Mouse (Mus musculus): ENCODE results near the gene Zscan12. TPM values are rescaled to one million over a fixed set of nuclear protein-coding genes. Genes with fewer than 3 reads are reported as not detected.
A peak's percentile ranks its signal among the peaks of the same experiment; 100 is the strongest.

Gene Zscan12
- polyA plus RNA-seq, 1 experiment from 2014 or later, result 11.4 TPM

- Histone ChIP-seq H3K9me3 (ENCODE audit: control insufficient read depth, low read length) (no peaks in the 10 kb centered on the region), H3K4me1 (ENCODE audit: control insufficient read depth, insufficient read depth, low read length) (no peaks in the 10 kb centered on the region), H3K4me3 (ENCODE audit: low read depth, low read length) (peak overlapping the region; percentile 30), H3K4me2 (ENCODE audit: low read depth, low read length) (peak overlapping the region; percentile 46), H3K9ac (replicated peaks; ENCODE audit: low read depth, low read length) (no peak overlapping the region), H3K27me3 (ENCODE audit: control insufficient read depth, insufficient read depth, low read length) (no peaks in the 10 kb centered on the region), H3K36me3 (ENCODE audit: control insufficient read depth, insufficient read depth, low read length) (no peaks in the 10 kb centered on the region), H3K27ac (ENCODE audit: low read depth, low read length) (no peak overlapping the region)
- peak; percentile 75 for ATAC-seq (ENCODE audit: low read depth)
- under 1% methylated on average over 24 of the region's 24 CpGs for WGBS
Observed at GRCm38 (mm10) chr13:21326657-21327211, 35.9 kb upstream of the Zscan12 start.

- Histone ChIP-seq H3K27ac (ENCODE audit: low read depth, low read length) (no peak overlapping the region), H3K36me3 (ENCODE audit: control insufficient read depth, insufficient read depth, low read length) (no peaks in the 10 kb centered on the region), H3K9me3 (ENCODE audit: control insufficient read depth, low read length) (no peaks in the 10 kb centered on the region), H3K4me3 (ENCODE audit: low read depth, low read length) (peak overlapping the region; percentile 30; the same call in 1 of the 2 replicates), H3K4me1 (ENCODE audit: control insufficient read depth, insufficient read depth, low read length) (no peaks in the 10 kb centered on the region), H3K27me3 (ENCODE audit: control insufficient read depth, insufficient read depth, low read length) (no peaks in the 10 kb centered on the region), H3K4me2 (ENCODE audit: low read depth, low read length) (peak overlapping the region; percentile 46), H3K9ac (replicated peaks; ENCODE audit: low read depth, low read length) (no peak overlapping the region)
- 0% methylated on average over 9 of the region's 9 CpGs for WGBS
- ATAC-seq (ENCODE audit: low read depth), result peak; percentile 63; the same call in 1 of the 2 replicates
Observed at GRCm38 (mm10) chr13:21327424-21327823, 35.2 kb upstream of the Zscan12 start.

- Histone ChIP-seq H3K36me3 (ENCODE audit: control insufficient read depth, insufficient read depth, low read length) (no peaks in the 10 kb centered on the region), H3K4me3 (ENCODE audit: low read depth, low read length) (no peak within 1 kb of the TSS), H3K4me1 (ENCODE audit: control insufficient read depth, insufficient read depth, low read length) (no peaks in the 10 kb centered on the region), H3K9me3 (ENCODE audit: control insufficient read depth, low read length) (no peaks in the 10 kb centered on the region), H3K4me2 (ENCODE audit: low read depth, low read length) (no peak within 1 kb of the TSS), H3K9ac (replicated peaks; ENCODE audit: low read depth, low read length) (no peak within 1 kb of the TSS), H3K27ac (ENCODE audit: low read depth, low read length) (no peak within 1 kb of the TSS), H3K27me3 (ENCODE audit: control insufficient read depth, insufficient read depth, low read length) (no peaks in the 10 kb centered on the region)
- 80% methylated on average over 1 of the region's 1 CpGs for WGBS
- ATAC-seq (ENCODE audit: low read depth), result no peak
Observed at GRCm38 (mm10) chr13:21346610-21347009, 16.0 kb upstream of the Zscan12 start, which contains the start of gene Olfr1367. Olfr1367 (plus strand) TSS chr13:21346910.

GRCm38 (mm10) chr13:21350593-21350992, 12.0 kb upstream of the Zscan12 start:
- no peak overlapping the region for H3K9ac ChIP-seq (replicated peaks; ENCODE audit: low read depth, low read length)
- no peak overlapping the region for H3K27ac ChIP-seq (ENCODE audit: low read depth, low read length)
- H3K4me3 ChIP-seq (ENCODE audit: low read depth, low read length), result no peak overlapping the region
- H3K27me3 ChIP-seq (ENCODE audit: control insufficient read depth, insufficient read depth, low read length), result no peaks in the 10 kb centered on the region
- no peak for ATAC-seq (ENCODE audit: low read depth)
- no peaks in the 10 kb centered on the region for H3K36me3 ChIP-seq (ENCODE audit: control insufficient read depth, insufficient read depth, low read length)
- H3K9me3 ChIP-seq (ENCODE audit: control insufficient read depth, low read length), result no peaks in the 10 kb centered on the region
- H3K4me2 ChIP-seq (ENCODE audit: low read depth, low read length), result no peak overlapping the region
- no peaks in the 10 kb centered on the region for H3K4me1 ChIP-seq (ENCODE audit: control insufficient read depth, insufficient read depth, low read length)

- H3K9ac ChIP-seq (replicated peaks; ENCODE audit: low read depth, low read length), result no peak overlapping the region
- H3K4me1 ChIP-seq (ENCODE audit: control insufficient read depth, insufficient read depth, low read length), result peaks cover 18% of the 10 kb centered on the region
- H3K27ac ChIP-seq (ENCODE audit: low read depth, low read length), result no peak overlapping the region
- no peaks in the 10 kb centered on the region for H3K27me3 ChIP-seq (ENCODE audit: control insufficient read depth, insufficient read depth, low read length)
- H3K9me3 ChIP-seq (ENCODE audit: control insufficient read depth, low read length), result no peaks in the 10 kb centered on the region
- peaks cover under 1% of the 10 kb centered on the region; the same call in 1 of the 2 replicates for H3K36me3 ChIP-seq (ENCODE audit: control insufficient read depth, insufficient read depth, low read length)
- no peak for ATAC-seq (ENCODE audit: low read depth)
- H3K4me2 ChIP-seq (ENCODE audit: low read depth, low read length), result peak overlapping the region; percentile 70
- H3K4me3 ChIP-seq (ENCODE audit: low read depth, low read length), result peak overlapping the region; percentile 79
- 75% methylated on average over 12 of the region's 12 CpGs for WGBS
Observed at GRCm38 (mm10) chr13:21363719-21364118, 1.1 kb downstream of the Zscan12 start.

- H3K36me3 ChIP-seq (ENCODE audit: control insufficient read depth, insufficient read depth, low read length), result peaks cover 17% of the 10 kb centered on the region
- no peaks in the 10 kb centered on the region for H3K27me3 ChIP-seq (ENCODE audit: control insufficient read depth, insufficient read depth, low read length)
- H3K4me2 ChIP-seq (ENCODE audit: low read depth, low read length), result no peak overlapping the region
- H3K9ac ChIP-seq (replicated peaks; ENCODE audit: low read depth, low read length), result no peak overlapping the region
- peaks cover 18% of the 10 kb centered on the region for H3K4me1 ChIP-seq (ENCODE audit: control insufficient read depth, insufficient read depth, low read length)
- no peak for ATAC-seq (ENCODE audit: low read depth)
- 89% methylated on average over 6 of the region's 6 CpGs for WGBS
- no peak overlapping the region for H3K4me3 ChIP-seq (ENCODE audit: low read depth, low read length)
- H3K9me3 ChIP-seq (ENCODE audit: control insufficient read depth, low read length), result no peaks in the 10 kb centered on the region
- no peak overlapping the region for H3K27ac ChIP-seq (ENCODE audit: low read depth, low read length)
Observed at GRCm38 (mm10) chr13:21366635-21367034, 4.0 kb downstream of the Zscan12 start.

GRCm38 (mm10) chr13:21372700-21373099, 10.1 kb downstream of the Zscan12 start:
- WGBS, result 91% methylated on average over 2 of the region's 2 CpGs
- H3K9me3 ChIP-seq (ENCODE audit: control insufficient read depth, low read length), result no peaks in the 10 kb centered on the region
- H3K4me3 ChIP-seq (ENCODE audit: low read depth, low read length), result no peak overlapping the region
- no peak overlapping the region for H3K27ac ChIP-seq (ENCODE audit: low read depth, low read length)
- H3K36me3 ChIP-seq (ENCODE audit: control insufficient read depth, insufficient read depth, low read length), result peaks cover 17% of the 10 kb centered on the region
- H3K4me2 ChIP-seq (ENCODE audit: low read depth, low read length), result no peak overlapping the region
- no peaks in the 10 kb centered on the region for H3K4me1 ChIP-seq (ENCODE audit: control insufficient read depth, insufficient read depth, low read length)
- H3K27me3 ChIP-seq (ENCODE audit: control insufficient read depth, insufficient read depth, low read length), result no peaks in the 10 kb centered on the region
- no peak for ATAC-seq (ENCODE audit: low read depth)
- no peak overlapping the region for H3K9ac ChIP-seq (replicated peaks; ENCODE audit: low read depth, low read length)

- no peak for ATAC-seq (ENCODE audit: low read depth)
- Histone ChIP-seq H3K36me3 (ENCODE audit: control insufficient read depth, insufficient read depth, low read length) (no peaks in the 10 kb centered on the region), H3K9me3 (ENCODE audit: control insufficient read depth, low read length) (no peaks in the 10 kb centered on the region), H3K27ac (ENCODE audit: low read depth, low read length) (no peak overlapping the region), H3K9ac (replicated peaks; ENCODE audit: low read depth, low read length) (no peak overlapping the region), H3K4me1 (ENCODE audit: control insufficient read depth, insufficient read depth, low read length) (no peaks in the 10 kb centered on the region), H3K4me2 (ENCODE audit: low read depth, low read length) (no peak overlapping the region), H3K27me3 (ENCODE audit: control insufficient read depth, insufficient read depth, low read length) (no peaks in the 10 kb centered on the region), H3K4me3 (ENCODE audit: low read depth, low read length) (no peak overlapping the region)
- 91% methylated on average over 2 of the region's 2 CpGs for WGBS
Observed at GRCm38 (mm10) chr13:21377773-21378172, 15.2 kb downstream of the Zscan12 start.

GRCm38 (mm10) chr13:21395211-21395610, 32.6 kb downstream of the Zscan12 start:
- H3K27ac ChIP-seq (ENCODE audit: low read depth, low read length), result no peak overlapping the region
- ATAC-seq (ENCODE audit: low read depth), result no peak
- H3K9me3 ChIP-seq (ENCODE audit: control insufficient read depth, low read length), result no peaks in the 10 kb centered on the region
- H3K9ac ChIP-seq (replicated peaks; ENCODE audit: low read depth, low read length), result no peak overlapping the region
- no peaks in the 10 kb centered on the region; the same call in 1 of the 2 replicates for H3K4me1 ChIP-seq (ENCODE audit: control insufficient read depth, insufficient read depth, low read length)
- H3K4me3 ChIP-seq (ENCODE audit: low read depth, low read length), result no peak overlapping the region
- H3K4me2 ChIP-seq (ENCODE audit: low read depth, low read length), result no peak overlapping the region
- H3K27me3 ChIP-seq (ENCODE audit: control insufficient read depth, insufficient read depth, low read length), result no peaks in the 10 kb centered on the region
- peaks cover 38% of the 10 kb centered on the region for H3K36me3 ChIP-seq (ENCODE audit: control insufficient read depth, insufficient read depth, low read length)
- 93% methylated on average over 1 of the region's 1 CpGs for WGBS

Data from neural tube, embryonic 14.5 days (tissue).